Mouse (Mus musculus): ENCODE results near the gene Mrps11. TPM values are rescaled to one million over a fixed set of nuclear protein-coding genes. Genes with fewer than 3 reads are reported as not detected.

The Mrps11 gene
- polyA plus RNA-seq, 1 experiment from 2014 or later, result 73.6 TPM

DNA sequence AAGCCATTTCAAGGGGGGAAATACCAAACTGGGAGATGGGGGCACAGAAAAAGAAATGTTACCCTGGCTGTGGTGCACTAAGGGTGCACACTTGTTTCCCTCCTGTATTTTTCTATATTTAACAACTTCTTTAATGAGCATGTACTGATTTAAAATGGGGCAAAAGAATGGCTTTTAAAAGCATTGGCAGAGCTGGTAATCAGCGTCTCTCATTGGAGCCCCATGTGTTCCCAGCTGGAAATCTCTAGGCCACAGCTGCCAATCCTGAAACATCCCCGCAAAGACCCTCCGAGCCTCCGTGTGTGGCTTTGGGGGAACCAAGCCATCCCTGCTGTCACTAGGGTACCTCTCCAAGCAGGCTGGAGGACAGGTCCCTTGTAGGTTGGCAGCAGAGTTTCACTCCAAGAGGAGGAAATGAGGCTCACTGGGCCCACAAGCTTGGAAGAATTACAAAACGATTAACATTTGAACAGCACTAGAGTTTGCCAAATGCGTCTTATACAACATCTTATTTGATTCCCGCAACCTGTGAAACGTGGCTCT, 28.4 kb upstream of the Mrps11 start:
- Histone ChIP-seq H3K9ac (ENCODE audit: low read length) (no peak overlapping the region), H3K9me3 (ENCODE audit: control insufficient read depth, low read length) (no peaks in the 10 kb centered on the region), H3K36me3 (ENCODE audit: control insufficient read depth, insufficient read depth, low read length) (no peaks in the 10 kb centered on the region), H3K4me2 (ENCODE audit: low read length) (no peak overlapping the region), H3K4me1 (replicated peaks; ENCODE audit: control insufficient read depth, insufficient read depth, low read length) (no peaks in the 10 kb centered on the region), H3K27ac (ENCODE audit: low read depth) (no peak overlapping the region), H3K4me3 (ENCODE audit: low read depth, low read length) (no peak overlapping the region), H3K27me3 (replicated peaks; ENCODE audit: control insufficient read depth, insufficient read depth, low read length) (no peaks in the 10 kb centered on the region)
- DNase-seq (ENCODE audit: low spot score) (peak; percentile 16), ATAC-seq (replicated peaks; ENCODE audit: low FRiP score, low TSS enrichment, low read depth) (no peak)
- WGBS, result 66% methylated on average over 8 of the region's 8 CpGs

DNA sequence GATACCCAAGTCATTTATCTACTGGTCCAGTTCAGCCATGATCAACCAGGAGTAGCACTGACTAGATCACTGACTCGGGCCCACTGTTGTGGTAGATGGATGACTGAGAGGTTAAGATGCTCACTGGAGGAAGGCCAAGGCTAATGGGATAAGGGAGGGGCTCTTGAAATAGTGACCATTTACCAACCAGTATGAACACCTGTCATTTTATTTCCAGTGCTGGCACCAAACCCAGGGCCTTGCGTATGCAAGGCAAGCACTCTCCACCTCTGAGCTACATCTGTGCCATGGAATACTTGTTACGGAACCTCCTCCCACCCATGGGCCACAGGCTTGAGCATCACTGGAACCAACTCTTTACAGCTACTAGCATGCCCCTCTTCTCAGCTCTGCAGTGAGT, 19.1 kb upstream of the Mrps11 start:
- Histone ChIP-seq H3K9ac (ENCODE audit: low read length) (no peak overlapping the region), H3K27me3 (replicated peaks; ENCODE audit: control insufficient read depth, insufficient read depth, low read length) (no peaks in the 10 kb centered on the region), H3K4me2 (ENCODE audit: low read length) (no peak overlapping the region), H3K4me1 (replicated peaks; ENCODE audit: control insufficient read depth, insufficient read depth, low read length) (no peaks in the 10 kb centered on the region), H3K27ac (ENCODE audit: low read depth) (no peak overlapping the region), H3K36me3 (ENCODE audit: control insufficient read depth, insufficient read depth, low read length) (no peaks in the 10 kb centered on the region), H3K4me3 (ENCODE audit: low read depth, low read length) (no peak overlapping the region), H3K9me3 (ENCODE audit: control insufficient read depth, low read length) (no peaks in the 10 kb centered on the region)
- no peak for ATAC-seq (replicated peaks; ENCODE audit: low FRiP score, low TSS enrichment, low read depth)
- WGBS, result 89% methylated on average over 3 of the region's 3 CpGs
- no peak for DNase-seq (ENCODE audit: low spot score)

DNA sequence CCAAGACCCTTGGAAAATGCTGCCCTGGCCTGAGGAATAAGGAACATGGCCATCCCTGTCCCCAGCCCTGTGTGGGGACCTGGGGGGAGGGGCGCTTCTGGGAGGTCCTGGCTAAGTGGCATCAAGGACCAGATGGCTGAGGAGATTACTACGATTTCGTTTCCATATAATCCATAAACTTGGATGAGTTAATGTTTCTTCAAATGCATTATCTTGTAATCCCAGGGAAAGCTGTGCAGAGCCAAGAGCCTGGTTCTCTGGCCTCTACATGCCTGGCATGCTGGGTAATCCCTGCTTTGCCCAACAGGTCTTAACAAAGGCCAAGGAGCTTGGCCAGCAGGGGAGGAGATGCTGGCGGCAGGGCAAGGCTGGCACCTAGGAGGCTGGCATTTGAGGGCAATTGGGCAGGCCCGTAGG, 17.7 kb upstream of the Mrps11 start:
- Histone ChIP-seq H3K27me3 (replicated peaks; ENCODE audit: control insufficient read depth, insufficient read depth, low read length) (no peaks in the 10 kb centered on the region), H3K9me3 (ENCODE audit: control insufficient read depth, low read length) (no peaks in the 10 kb centered on the region), H3K4me2 (ENCODE audit: low read length) (no peak overlapping the region), H3K27ac (ENCODE audit: low read depth) (no peak overlapping the region), H3K4me1 (replicated peaks; ENCODE audit: control insufficient read depth, insufficient read depth, low read length) (peaks cover 5% of the 10 kb centered on the region; the same call in 1 of the 2 replicates), H3K36me3 (ENCODE audit: control insufficient read depth, insufficient read depth, low read length) (no peaks in the 10 kb centered on the region), H3K4me3 (ENCODE audit: low read depth, low read length) (no peak overlapping the region), H3K9ac (ENCODE audit: low read length) (no peak overlapping the region)
- WGBS, result 78% methylated on average over 5 of the region's 5 CpGs
- ATAC-seq (replicated peaks; ENCODE audit: low FRiP score, low TSS enrichment, low read depth), result no peak
- no peak for DNase-seq (ENCODE audit: low spot score)

GRCm38 (mm10) chr7:78766019-78766683, 16.8 kb upstream of the Mrps11 start:
- WGBS, result 20% methylated on average over 18 of the region's 18 CpGs
- Histone ChIP-seq H3K9ac (ENCODE audit: low read length) (no peak overlapping the region), H3K4me2 (ENCODE audit: low read length) (no peak overlapping the region), H3K27ac (ENCODE audit: low read depth) (no peak overlapping the region), H3K4me1 (replicated peaks; ENCODE audit: control insufficient read depth, insufficient read depth, low read length) (peaks cover 5% of the 10 kb centered on the region; the same call in 1 of the 2 replicates), H3K4me3 (ENCODE audit: low read depth, low read length) (no peak overlapping the region), H3K27me3 (replicated peaks; ENCODE audit: control insufficient read depth, insufficient read depth, low read length) (no peaks in the 10 kb centered on the region), H3K36me3 (ENCODE audit: control insufficient read depth, insufficient read depth, low read length) (no peaks in the 10 kb centered on the region), H3K9me3 (ENCODE audit: control insufficient read depth, low read length) (no peaks in the 10 kb centered on the region)
- ATAC-seq (replicated peaks; ENCODE audit: low FRiP score, low TSS enrichment, low read depth), result no peak; the same call in 1 of the 2 replicates
- DNase-seq (ENCODE audit: low spot score), result peak; percentile 93

DNA sequence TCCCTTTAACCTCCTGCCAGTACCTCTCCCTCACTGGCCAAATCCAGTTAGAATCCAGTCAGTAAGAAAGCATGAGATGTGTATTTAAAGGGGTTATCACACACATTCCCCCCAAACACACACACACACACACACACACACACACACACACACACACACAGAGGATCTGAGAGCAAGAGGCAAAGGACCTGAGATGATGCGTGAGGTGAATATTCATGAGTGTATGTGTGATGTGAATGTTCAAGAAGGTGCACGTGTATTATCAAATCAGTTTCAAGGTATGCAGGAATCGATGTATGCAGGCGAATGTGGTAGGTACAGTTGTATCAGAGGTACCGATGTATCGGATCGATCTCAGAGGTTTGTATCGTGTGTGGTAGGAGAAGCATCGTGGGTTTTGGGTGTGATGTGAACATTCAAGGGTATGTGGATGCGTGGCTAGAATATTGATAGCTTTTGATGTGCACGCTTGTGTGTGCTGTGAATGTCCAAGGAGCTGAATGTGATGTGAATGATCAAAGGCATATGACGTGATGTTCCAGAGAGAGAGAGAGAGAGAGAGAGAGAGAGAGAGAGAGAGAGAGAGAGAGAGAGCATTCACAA, 14.9 kb upstream of the Mrps11 start:
- H3K27ac ChIP-seq (ENCODE audit: low read depth), result no peak overlapping the region
- peaks cover 5% of the 10 kb centered on the region; the same call in 1 of the 2 replicates for H3K4me1 ChIP-seq (replicated peaks; ENCODE audit: control insufficient read depth, insufficient read depth, low read length)
- no peaks in the 10 kb centered on the region for H3K27me3 ChIP-seq (replicated peaks; ENCODE audit: control insufficient read depth, insufficient read depth, low read length)
- 92% methylated on average over 12 of the region's 12 CpGs for WGBS
- ATAC-seq (replicated peaks; ENCODE audit: low FRiP score, low TSS enrichment, low read depth) (no peak), DNase-seq (ENCODE audit: low spot score) (no peak)
- H3K4me3 ChIP-seq (ENCODE audit: low read depth, low read length), result no peak overlapping the region
- no peak overlapping the region for H3K9ac ChIP-seq (ENCODE audit: low read length)
- no peaks in the 10 kb centered on the region for H3K9me3 ChIP-seq (ENCODE audit: control insufficient read depth, low read length)
- no peak overlapping the region for H3K4me2 ChIP-seq (ENCODE audit: low read length)
- H3K36me3 ChIP-seq (ENCODE audit: control insufficient read depth, insufficient read depth, low read length), result peaks cover 3% of the 10 kb centered on the region

- Histone ChIP-seq H3K27me3 (replicated peaks; ENCODE audit: control insufficient read depth, insufficient read depth, low read length) (no peaks in the 10 kb centered on the region), H3K9ac (ENCODE audit: low read length) (no peak overlapping the region), H3K27ac (ENCODE audit: low read depth) (peak overlapping the region; percentile 47; the same call in 1 of the 2 replicates), H3K4me1 (replicated peaks; ENCODE audit: control insufficient read depth, insufficient read depth, low read length) (peaks cover 5% of the 10 kb centered on the region; the same call in 1 of the 2 replicates), H3K4me2 (ENCODE audit: low read length) (no peak overlapping the region), H3K9me3 (ENCODE audit: control insufficient read depth, low read length) (no peaks in the 10 kb centered on the region), H3K4me3 (ENCODE audit: low read depth, low read length) (no peak overlapping the region), H3K36me3 (ENCODE audit: control insufficient read depth, insufficient read depth, low read length) (peaks cover 13% of the 10 kb centered on the region)
- ATAC-seq (replicated peaks; ENCODE audit: low FRiP score, low TSS enrichment, low read depth) (no peak), DNase-seq (ENCODE audit: low spot score) (no peak)
- 22% methylated on average over 7 of the region's 7 CpGs for WGBS
Measured at GRCm38 (mm10) chr7:78769075-78769652, 13.8 kb upstream of the Mrps11 start.

- Histone ChIP-seq H3K9me3 (ENCODE audit: control insufficient read depth, low read length) (no peaks in the 10 kb centered on the region), H3K27ac (ENCODE audit: low read depth) (no peak overlapping the region), H3K9ac (ENCODE audit: low read length) (no peak overlapping the region), H3K36me3 (ENCODE audit: control insufficient read depth, insufficient read depth, low read length) (peaks cover 31% of the 10 kb centered on the region), H3K4me3 (ENCODE audit: low read depth, low read length) (no peak overlapping the region), H3K27me3 (replicated peaks; ENCODE audit: control insufficient read depth, insufficient read depth, low read length) (no peaks in the 10 kb centered on the region), H3K4me2 (ENCODE audit: low read length) (no peak overlapping the region), H3K4me1 (replicated peaks; ENCODE audit: control insufficient read depth, insufficient read depth, low read length) (peaks cover 5% of the 10 kb centered on the region; the same call in 1 of the 2 replicates)
- DNase-seq (ENCODE audit: low spot score) (no peak), ATAC-seq (replicated peaks; ENCODE audit: low FRiP score, low TSS enrichment, low read depth) (no peak)
- WGBS, result 89% methylated on average over 5 of the region's 5 CpGs
Measured at GRCm38 (mm10) chr7:78770936-78771335, 12.0 kb upstream of the Mrps11 start.

- peaks cover 70% of the 10 kb centered on the region for H3K36me3 ChIP-seq (ENCODE audit: control insufficient read depth, insufficient read depth, low read length)
- ATAC-seq (replicated peaks; ENCODE audit: low FRiP score, low TSS enrichment, low read depth) (no peak), DNase-seq (ENCODE audit: low spot score) (no peak)
- H3K4me1 ChIP-seq (replicated peaks; ENCODE audit: control insufficient read depth, insufficient read depth, low read length), result peaks cover 11% of the 10 kb centered on the region
- H3K27ac ChIP-seq (ENCODE audit: low read depth), result no peak overlapping the region
- no peak overlapping the region for H3K4me2 ChIP-seq (ENCODE audit: low read length)
- WGBS, result 88% methylated on average over 5 of the region's 5 CpGs
- no peak overlapping the region for H3K9ac ChIP-seq (ENCODE audit: low read length)
- H3K27me3 ChIP-seq (replicated peaks; ENCODE audit: control insufficient read depth, insufficient read depth, low read length), result no peaks in the 10 kb centered on the region
- no peaks in the 10 kb centered on the region for H3K9me3 ChIP-seq (ENCODE audit: control insufficient read depth, low read length)
- no peak overlapping the region for H3K4me3 ChIP-seq (ENCODE audit: low read depth, low read length)
Measured at GRCm38 (mm10) chr7:78778741-78779140, 4.2 kb upstream of the Mrps11 start.

Measured in intestine, embryonic 14.5 days (tissue).